Mouse (Mus musculus) G1E (cell line): ENCODE data around the gene Spink2. TPM values are rescaled to one million over a fixed set of nuclear protein-coding genes. Genes with fewer than 3 reads are reported as not detected.
"Not testable (repeated sequence)": the region's sequence is repeated elsewhere in the genome, so short reads cannot be mapped to it uniquely, and the experiment has no call there.

ENCODE experiments used
- ATAC-seq: 2 replicates; pipeline ENCODE4 v1.8.0; 2016; ENCODE audit warnings: mild to moderate bottlenecking; ENCODE audit not compliant: insufficient number of reproducible peaks, poor library complexity, low FRiP score, severe bottlenecking; ENCODE audit errors: extremely low read depth
- DNase-seq: peaks from one replicate; pipeline ENCODE4 v3.0.0; 2012; ENCODE audit warnings: low spot score
- H3K27me3 ChIP-seq: 2 replicates; pipeline ENCODE4 v1.6.1; 2012; ENCODE audit warnings: mild to moderate bottlenecking, low read length, inconsistent platforms; ENCODE audit not compliant: insufficient read depth
- H3K36me3 ChIP-seq: replicated peaks from 2 replicates; pipeline ENCODE3; 2012; ENCODE audit warnings: mild to moderate bottlenecking, inconsistent platforms
- H3K4me1 ChIP-seq: 2 replicates; pipeline ENCODE4 v1.6.1; 2012; ENCODE audit warnings: low read depth, low read length, inconsistent platforms, mixed read lengths; ENCODE audit not compliant: insufficient read depth
- H3K4me3 ChIP-seq: 2 replicates; pipeline ENCODE4 v1.5.1; 2012; ENCODE audit warnings: low read depth, mild to moderate bottlenecking, inconsistent platforms, low read length, moderate library complexity, mixed read lengths
- H3K9me3 ChIP-seq: replicated peaks from 2 replicates; pipeline ENCODE4 v1.6.1; 2012; ENCODE audit warnings: inconsistent platforms
- CTCF ChIP-seq: IDR thresholded peaks from 2 replicates; pipeline ENCODE4 v1.5.1; 2012; ENCODE audit warnings: low read depth, low read length, inconsistent platforms, mixed read lengths
- GATA1 ChIP-seq: IDR thresholded peaks from 2 replicates; pipeline ENCODE4 v1.6.1; 2012; ENCODE audit warnings: borderline replicate concordance, low read length, inconsistent platforms, mixed read lengths
- GATA2 ChIP-seq: IDR thresholded peaks from 2 replicates; pipeline ENCODE4 v1.6.1; 2012; ENCODE audit warnings: low read depth, low read length, inconsistent platforms, borderline replicate concordance
- POLR2AphosphoS5 ChIP-seq: IDR thresholded peaks from 2 replicates; pipeline ENCODE4 v1.6.1; 2012; ENCODE audit warnings: low read depth, low read length, inconsistent platforms; ENCODE audit not compliant: insufficient replicate concordance
- TAL1 ChIP-seq: conservative IDR thresholded peaks from 2 replicates; pipeline ENCODE4 v1.6.1; 2012; ENCODE audit warnings: low read depth, low read length, inconsistent platforms, mixed read lengths
- polyA plus RNA-seq: library from polyadenylated mRNA; stranded (reverse); fragments of >175 nt; gene quantifications from 2 replicates; pipeline ENCODE4 v1.2.3, GENCODE M21; 2012
- total RNA-seq, 2 experiments: library from RNA; stranded (forward) in 1 of 2; stranded (reverse) in 1 of 2; fragments of 200-1000 nt in 1 of 2; fragments of >200 nt in 1 of 2; fragmentation: Nextera tagmentation in 1 of 2; gene quantifications; 2 replicates each; pipeline ENCODE4 v1.2.3; 2014 to 2017

The Spink2 gene
- total and polyA plus RNA-seq, 3 experiments, result not detected

DNA sequence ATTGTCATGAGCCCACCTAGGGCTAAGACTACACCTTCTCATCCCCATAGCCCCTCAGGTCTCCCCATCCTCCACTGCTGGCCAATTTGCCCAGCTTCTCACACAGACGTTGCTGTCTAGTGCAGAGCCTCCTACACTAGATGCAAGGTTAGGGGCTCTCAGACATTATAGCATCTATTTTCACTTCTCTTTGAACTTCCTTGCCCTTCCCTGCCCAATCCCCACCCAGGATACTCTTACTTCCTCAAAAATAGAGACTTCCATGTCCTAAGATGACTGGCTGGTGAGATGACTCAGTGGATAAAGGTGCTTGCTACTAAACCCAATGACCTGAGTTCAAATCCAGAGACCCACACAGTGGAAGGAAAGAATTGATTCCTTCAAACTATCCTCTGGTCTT, 19.6 kb downstream of the Spink2 start:
- Histone ChIP-seq H3K9me3 (no peaks in the 10 kb centered on the region), H3K36me3 (no peaks in the 10 kb centered on the region), H3K4me1 (no peaks in the 10 kb centered on the region), H3K4me3 (no peak overlapping the region), H3K27me3 (peaks cover 10% of the 10 kb centered on the region; the same call in 1 of the 2 replicates)
- ATAC-seq (no peak), DNase-seq (no peak)
- TF ChIP-seq POLR2AphosphoS5 (no peak), TAL1 (no peak), GATA1 (no peak), CTCF (no peak), GATA2 (no peak)

DNA sequence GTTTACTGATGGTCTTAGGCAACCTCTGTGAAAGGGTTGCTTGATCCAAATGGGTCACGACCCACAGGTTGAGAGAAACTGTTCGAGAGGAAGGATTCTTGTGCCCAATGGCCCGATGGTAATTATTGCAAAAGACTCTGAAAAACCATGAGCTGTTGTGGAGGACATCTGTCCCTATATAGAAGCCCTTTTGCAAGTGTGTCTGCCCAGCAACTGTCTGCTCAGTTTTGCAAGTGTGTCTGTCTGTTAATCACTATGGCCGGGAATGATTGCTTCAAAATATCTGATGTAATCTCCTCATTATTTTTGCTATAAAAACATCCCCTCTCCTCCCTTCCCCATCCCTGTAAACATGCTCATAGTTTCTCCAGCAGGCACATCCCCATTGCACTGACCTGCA, 20.2 kb downstream of the Spink2 start:
- peaks cover 10% of the 10 kb centered on the region; the same call in 1 of the 2 replicates for H3K27me3 ChIP-seq
- no peak overlapping the region for H3K4me3 ChIP-seq
- no peaks in the 10 kb centered on the region for H3K36me3 ChIP-seq
- no peak for TF ChIP-seq GATA2
- no peak for TF ChIP-seq POLR2AphosphoS5
- no peak for TF ChIP-seq TAL1
- no peak for TF ChIP-seq GATA1
- no peak for TF ChIP-seq CTCF
- H3K4me1 ChIP-seq, result no peaks in the 10 kb centered on the region
- H3K9me3 ChIP-seq, result no peaks in the 10 kb centered on the region
- DNase-seq (no peak), ATAC-seq (no peak)

DNA sequence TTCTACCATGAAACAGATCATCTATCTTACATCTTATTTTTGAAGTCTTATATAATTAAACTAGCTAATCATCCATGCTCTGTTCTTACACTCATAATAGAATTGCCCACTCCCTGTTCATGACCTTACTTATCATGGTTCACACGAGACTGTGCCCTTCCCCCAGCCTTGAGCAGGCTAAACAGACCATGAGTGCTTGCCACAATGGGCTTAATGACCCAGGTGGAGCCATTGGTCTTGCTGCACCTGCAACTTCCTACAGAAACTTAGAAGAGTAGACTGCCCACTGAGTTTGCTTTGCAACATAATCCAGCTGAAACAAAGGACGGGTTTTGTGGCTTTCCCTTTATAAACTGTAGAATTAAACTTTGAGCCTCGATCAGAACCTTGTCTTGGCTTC, 22.5 kb downstream of the Spink2 start:
- no peak overlapping the region for H3K4me3 ChIP-seq
- H3K36me3 ChIP-seq, result no peaks in the 10 kb centered on the region
- ATAC-seq (no peak), DNase-seq (no peak)
- no peaks in the 10 kb centered on the region for H3K4me1 ChIP-seq
- H3K9me3 ChIP-seq, result no peaks in the 10 kb centered on the region
- H3K27me3 ChIP-seq, result peaks cover 9% of the 10 kb centered on the region; the same call in 1 of the 2 replicates
- TF ChIP-seq TAL1, result no peak
- no peak for TF ChIP-seq GATA1
- no peak for TF ChIP-seq GATA2
- TF ChIP-seq CTCF, result no peak
- TF ChIP-seq POLR2AphosphoS5, result no peak

DNA sequence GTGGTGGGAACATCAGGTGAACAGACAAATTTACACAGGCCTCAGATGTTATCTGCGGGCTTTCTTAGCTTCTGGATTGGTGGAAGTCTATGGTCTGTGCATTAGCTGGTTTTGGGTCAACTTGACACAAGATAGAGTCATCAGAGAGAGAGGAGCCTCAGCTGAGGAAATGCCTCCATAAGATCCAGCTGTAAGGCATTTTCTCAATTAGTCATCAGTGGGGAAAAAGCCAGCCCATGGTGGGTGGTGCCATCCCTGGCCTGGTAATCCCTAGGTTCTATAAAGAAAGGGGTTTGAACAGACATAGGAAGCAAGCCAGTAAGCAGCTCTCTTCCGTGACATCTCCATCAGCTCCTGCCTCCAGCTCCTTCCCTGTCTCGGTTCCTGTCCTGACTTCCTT, 25.9 kb downstream of the Spink2 start:
- no peak for ATAC-seq

DNA sequence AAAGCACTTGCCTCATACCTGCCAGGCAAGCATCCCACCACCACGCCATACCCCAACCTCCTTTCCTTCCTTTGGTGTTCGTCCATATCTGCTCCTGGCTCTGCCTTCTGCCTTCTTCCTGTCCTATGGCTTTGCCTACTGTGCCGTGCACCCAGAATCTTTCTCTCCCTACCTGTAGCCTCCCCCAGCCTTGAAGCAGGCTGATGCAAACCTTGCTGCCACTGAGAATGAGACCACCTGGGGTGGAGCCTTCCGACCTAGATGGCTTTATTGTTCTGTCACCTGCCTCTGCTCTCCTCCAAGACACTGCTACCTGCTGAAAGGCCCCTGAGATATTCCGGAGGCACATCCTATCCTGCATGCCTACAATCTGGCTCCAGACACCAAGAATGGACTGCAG, 27.4 kb downstream of the Spink2 start:
- not testable (repeated sequence) for H3K27me3 ChIP-seq, H3K4me1 ChIP-seq, H3K9me3 ChIP-seq, ATAC-seq, DNase-seq, H3K36me3 ChIP-seq, H3K4me3 ChIP-seq

More for the DNA sequence above, 25.9 kb downstream of the Spink2 start:
- Histone ChIP-seq H3K36me3 (no peaks in the 10 kb centered on the region), H3K27me3 (peaks cover 5% of the 10 kb centered on the region; the same call in 1 of the 2 replicates), H3K9me3 (no peaks in the 10 kb centered on the region), H3K4me3 (no peak overlapping the region), H3K4me1 (no peaks in the 10 kb centered on the region)
- TF ChIP-seq GATA2 (no peak), GATA1 (no peak), POLR2AphosphoS5 (no peak), CTCF (no peak), TAL1 (no peak)
- no peak for DNase-seq

DNA sequence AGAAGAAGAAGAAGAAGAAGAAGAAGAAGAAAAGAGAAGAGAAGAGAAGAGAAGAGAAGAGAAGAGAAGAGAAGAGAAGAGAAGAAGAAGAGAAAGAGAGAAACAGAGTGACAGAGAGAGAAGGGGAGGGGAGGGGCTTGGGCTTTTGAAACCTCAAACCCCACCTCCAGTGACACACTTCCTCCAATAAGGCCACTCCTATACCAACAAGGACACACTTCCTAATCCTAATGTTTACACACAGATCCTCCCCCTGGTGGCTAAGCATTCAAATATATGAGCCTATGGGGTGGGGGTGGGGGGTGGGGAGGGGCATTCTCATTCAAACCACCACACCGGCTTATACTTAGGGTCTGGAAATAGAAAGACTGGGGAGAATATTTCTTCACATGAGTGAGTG, 27.9 kb downstream of the Spink2 start:
- H3K4me1 ChIP-seq, result no peaks in the 10 kb centered on the region
- no peak for TF ChIP-seq CTCF
- no peak for TF ChIP-seq POLR2AphosphoS5
- no peak for TF ChIP-seq TAL1
- H3K4me3 ChIP-seq, result no peak overlapping the region
- H3K36me3 ChIP-seq, result no peaks in the 10 kb centered on the region
- DNase-seq (no peak), ATAC-seq (no peak)
- H3K9me3 ChIP-seq, result no peaks in the 10 kb centered on the region
- H3K27me3 ChIP-seq, result no peaks in the 10 kb centered on the region

DNA sequence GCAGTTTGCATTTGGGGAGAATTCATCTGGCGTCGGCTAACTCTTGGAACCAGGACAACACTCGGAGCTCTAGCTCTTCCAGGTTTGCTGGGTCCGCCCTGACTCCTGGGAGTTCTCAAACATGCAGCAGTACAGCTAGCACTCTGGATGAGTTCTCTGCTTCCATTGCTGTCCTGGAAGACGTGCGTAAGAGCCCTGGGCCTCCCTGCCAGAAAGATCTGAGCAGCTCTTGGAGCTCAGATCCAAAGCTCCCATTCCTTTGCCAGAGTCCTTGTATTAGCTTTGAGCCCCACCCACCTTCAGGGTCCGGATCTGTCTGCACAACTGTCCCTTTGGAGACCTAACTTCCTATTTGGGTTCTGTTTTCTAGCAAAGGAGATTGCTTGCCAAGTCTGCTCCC, 29.8 kb downstream of the Spink2 start:
- Histone ChIP-seq H3K4me1 (no peaks in the 10 kb centered on the region), H3K36me3 (no peaks in the 10 kb centered on the region), H3K27me3 (no peaks in the 10 kb centered on the region; the same call in 1 of the 2 replicates), H3K9me3 (no peaks in the 10 kb centered on the region), H3K4me3 (no peak overlapping the region)
- DNase-seq (no peak), ATAC-seq (no peak)
- TF ChIP-seq TAL1 (no peak), CTCF (no peak), GATA1 (no peak), GATA2 (no peak), POLR2AphosphoS5 (no peak)
